Mouse (Mus musculus) C2C12 (cell line): ENCODE measurements around the gene Arpc1a.

ENCODE experiments used
- CTCF ChIP-seq: IDR thresholded peaks from one replicate; pipeline ENCODE4 v1.5.1; 2011; ENCODE audit not compliant: control insufficient read depth, insufficient read depth, insufficient read length
- MAX ChIP-seq: IDR thresholded peaks from one replicate; pipeline ENCODE4 v1.6.1; 2011; ENCODE audit warnings: mild to moderate bottlenecking, control low read depth
- MYOD1 ChIP-seq: IDR thresholded peaks from one replicate; pipeline ENCODE4 v1.6.1; 2011; ENCODE audit warnings: low read depth; ENCODE audit not compliant: control insufficient read depth, insufficient read length

DNA sequence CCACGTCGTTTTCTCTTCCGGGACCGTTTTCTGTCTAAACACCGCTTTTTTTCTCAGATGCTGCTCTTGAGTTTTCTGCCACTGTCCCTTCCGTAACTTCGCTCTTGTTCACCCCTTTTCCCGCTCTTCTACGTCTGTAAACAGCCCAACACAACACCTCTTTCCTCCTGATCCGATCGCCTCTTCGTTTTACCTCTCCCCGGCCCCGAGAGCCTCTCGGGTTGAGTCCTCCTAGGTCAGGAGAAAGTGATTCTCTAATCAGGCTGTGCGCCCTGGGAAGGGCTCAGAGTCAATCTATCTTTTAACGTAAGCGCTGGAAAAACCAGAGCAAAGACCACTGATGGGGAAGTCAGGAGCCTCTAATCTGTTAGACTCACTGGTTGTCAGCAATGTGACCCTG lies 57.0 kb downstream of the Arpc1a start:
- TF ChIP-seq MYOD1: no peak
- TF ChIP-seq CTCF: no peak
- TF ChIP-seq MAX: no peak
